Mouse (Mus musculus) monocyte, adult 2 months (primary cell): ENCODE data around the gene Pik3c2b.
"Not testable (repeated sequence)": the region's sequence is repeated elsewhere in the genome, so short reads cannot be mapped to it uniquely, and the experiment has no call there.

Source experiments
- DNase-seq, 2 experiments: peaks; one replicate each; pipeline ENCODE4 v3.0.0; 2022; ENCODE audit warnings: low spot score in 2 of 2, low read depth in 1 of 2

Gene Pik3c2b

GRCm38 (mm10) chr1:133032981-133033315, 12.5 kb upstream of the Pik3c2b start:
- DNase-seq: no peak

GRCm38 (mm10) chr1:133033316-133034090, 12.0 kb upstream of the Pik3c2b start:
- peak in 1 of 2 experiments; percentile 59 for DNase-seq

GRCm38 (mm10) chr1:133034091-133034460, 11.4 kb upstream of the Pik3c2b start:
- DNase-seq: no peak

- DNase-seq: not testable (repeated sequence)
These were observed 10.8 kb upstream of the Pik3c2b start for GRCm38 (mm10) chr1:133034682-133035081.

GRCm38 (mm10) chr1:133039505-133039949, 5.9 kb upstream of the Pik3c2b start:
- DNase-seq: peak in 1 of 2 experiments; percentile 10

- DNase-seq: peak in 1 of 2 experiments; percentile 22
These were observed 484 bp downstream of the Pik3c2b start for GRCm38 (mm10) chr1:133045861-133046440.

GRCm38 (mm10) chr1:133046441-133046931, 1.0 kb downstream of the Pik3c2b start:
- no peak for DNase-seq

- no peak for DNase-seq
These were observed 2.1 kb downstream of the Pik3c2b start for GRCm38 (mm10) chr1:133047575-133047974.

GRCm38 (mm10) chr1:133048690-133049089, 3.2 kb downstream of the Pik3c2b start:
- no peak for DNase-seq

GRCm38 (mm10) chr1:133050001-133050431, 4.5 kb downstream of the Pik3c2b start:
- DNase-seq: no peak

GRCm38 (mm10) chr1:133051829-133052228, 6.4 kb downstream of the Pik3c2b start:
- DNase-seq: no peak

GRCm38 (mm10) chr1:133053034-133053433, 7.6 kb downstream of the Pik3c2b start:
- no peak for DNase-seq

GRCm38 (mm10) chr1:133054326-133054725, 8.9 kb downstream of the Pik3c2b start:
- DNase-seq: no peak

- DNase-seq: no peak
These were observed 12.0 kb downstream of the Pik3c2b start for GRCm38 (mm10) chr1:133057345-133058034.

- DNase-seq: no peak
These were observed 14.1 kb downstream of the Pik3c2b start for GRCm38 (mm10) chr1:133059592-133059991.

GRCm38 (mm10) chr1:133060681-133061080, 15.2 kb downstream of the Pik3c2b start:
- no peak for DNase-seq

- DNase-seq: no peak
These were observed 17.7 kb downstream of the Pik3c2b start for GRCm38 (mm10) chr1:133063164-133063563.

GRCm38 (mm10) chr1:133068268-133068667, 22.8 kb downstream of the Pik3c2b start:
- no peak for DNase-seq

- DNase-seq: no peak
These were observed 23.3 kb downstream of the Pik3c2b start for GRCm38 (mm10) chr1:133068669-133069274.

- no peak for DNase-seq
These were observed 24.0 kb downstream of the Pik3c2b start for GRCm38 (mm10) chr1:133069275-133070120.

GRCm38 (mm10) chr1:133070157-133070556, 24.7 kb downstream of the Pik3c2b start:
- no peak for DNase-seq
